Mouse (Mus musculus) left cerebral cortex, adult 6 months (tissue): ENCODE results near the gene Trappc2. TPM values are rescaled to one million over a fixed set of nuclear protein-coding genes. Genes with fewer than 3 reads are reported as not detected.

Experiments
- long read RNA-seq, 2 experiments: library from polyadenylated mRNA; unstranded; transcript quantifications; one replicate each; pipeline ENCODE4 v2.0.0; 2019 to 2020
- polyA plus RNA-seq: library from polyadenylated mRNA; unstranded; fragments of <200 nt; fragmentation: Nextera tagmentation; gene quantifications from 2 replicates; pipeline ENCODE4 v1.2.3, GENCODE M21; 2021

Trappc2 gene
- polyA plus RNA-seq: 83.1 and 112 TPM in 2 replicates
- long read RNA-seq, experiment 1, transcript Trappc2-203 (5 exons, 1,613 nt): major isoform, 209 of 234 reads
- long read RNA-seq, experiment 1, transcript Trappc2-201 (4 exons, 1,294 nt): minor isoform, 9 of 234 reads
- long read RNA-seq, experiment 1, partial matches to known transcripts: 4 of 234 reads
- long read RNA-seq, experiment 1, other reads (novel, unspliced or antisense): 11 of 234 reads
- long read RNA-seq, experiment 2, transcript Trappc2-203 (5 exons, 1,613 nt): major isoform, 112 of 132 reads
- long read RNA-seq, experiment 2, partial matches to known transcripts: 13 of 132 reads
- long read RNA-seq, experiment 2, other reads (novel, unspliced or antisense): 3 of 132 reads

GRCm38 (mm10) chrX:166440036-166440615 lies at the start of gene Trappc2:
Trappc2 (plus strand) TSS chrX:166440574.

GRCm38 (mm10) chrX:166440616-166441063 lies 266 bp downstream of the Trappc2 start, which contains the start of gene Ofd1:
Ofd1 (minus strand) TSS chrX:166440704.

DNA sequence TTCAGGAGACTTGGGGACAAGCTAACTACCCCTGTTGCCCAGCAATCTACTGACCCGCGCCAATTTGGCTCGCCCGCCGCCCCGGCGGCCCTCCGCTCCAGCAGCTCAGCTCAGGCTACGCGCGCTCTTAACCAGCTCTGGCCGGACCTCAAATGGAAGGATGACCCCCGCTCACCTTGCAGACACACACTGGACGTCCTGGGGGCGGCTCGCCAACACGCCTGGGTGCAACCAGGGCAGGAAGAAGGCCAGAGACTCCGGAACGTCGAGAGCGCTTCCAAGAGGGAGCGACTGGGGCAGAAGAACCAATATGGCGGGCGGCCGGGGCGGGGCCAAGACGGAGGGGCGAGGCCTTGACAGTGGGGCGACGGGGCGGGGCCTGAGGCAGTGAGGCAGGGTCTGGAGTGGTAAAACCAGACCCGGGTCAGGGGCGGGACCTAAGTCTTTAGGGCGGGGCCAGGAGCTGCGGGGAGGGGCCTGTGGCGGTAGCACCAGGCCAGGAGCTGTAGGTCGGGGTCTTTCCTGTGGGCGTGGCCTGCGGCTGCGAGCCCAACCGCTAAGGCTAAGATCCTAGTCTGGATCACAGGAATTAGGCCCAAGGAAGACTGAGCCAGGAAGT lies 39.1 kb downstream of the Trappc2 start, which contains the start of gene Rab9:
Gene Rab9 (minus strand): TSS at position 503 of the 619 bp plus-strand sequence.

Other genes with a start within 250 kb of the Trappc2 start
- 335 and 456 TPM in 2 replicates for gene Gpm6b, start 201.7 kb upstream of the Trappc2 start, polyA plus RNA-seq
- gene Ofd1, start 130 bp downstream of the Trappc2 start, polyA plus RNA-seq: 1.3 and 1.7 TPM in 2 replicates
- 64.8 and 74.5 TPM in 2 replicates for gene Rab9, start 39.3 kb downstream of the Trappc2 start, polyA plus RNA-seq
- gene Tceanc, start 78.0 kb downstream of the Trappc2 start, polyA plus RNA-seq: 1.1 and 1.4 TPM in 2 replicates
- gene Egfl6, start 145.1 kb downstream of the Trappc2 start, polyA plus RNA-seq: 1.0 and 2.0 TPM in 2 replicates